ENCODE assay signal across 8 mouse cellular contexts in genomic region chr10:40476535-40477285, GRCm38 (mm10).
DNase-seq lines count a peak whose midpoint lies in the region; ATAC-seq and TF ChIP-seq lines count a peak whose summit lies in the region.
"Had no signal": no experiment of that assay in that cellular context is flagged by ENCODE, and none has a peak within 500 bp of the region (broad histone marks: within the 10 kb centered on the region; RNA-seq: fewer than 3 reads in every experiment).

No protein-coding gene starts in this region.

- H3K36me3 ChIP-seq in thymus, adult 2 months (ENCODE audit: control insufficient read depth, insufficient read depth, low read length): no peaks in the 10 kb centered on the region
- H3K36me3 ChIP-seq in heart, embryonic 13.5 days: peaks cover 48% of the 10 kb centered on the region
- H3K36me3 ChIP-seq in lung, postnatal 0 days (ENCODE audit: insufficient read depth, low read length): 0 out of 2 replicates have a peak, but pooled peaks cover 9% of the 10 kb centered on the region
- 0 out of 2 replicates have a peak, but pooled peaks cover 2% of the 10 kb centered on the region for H3K36me3 ChIP-seq in stomach, postnatal 0 days (ENCODE audit: control insufficient read depth, insufficient read depth, low read length)

- no peak for TF ChIP-seq CTCF in thymus, adult 2 months (IDR thresholded peaks at IDR 0.05; ENCODE audit: borderline replicate concordance, control insufficient read depth, extremely low read depth, insufficient read depth, low read length, poor library complexity)
- TF ChIP-seq CTCF in lung, postnatal 0 days (IDR thresholded peaks at IDR 0.05): no peak
- no peak for TF ChIP-seq CTCF in stomach, postnatal 0 days (IDR thresholded peaks at IDR 0.05; ENCODE audit: low read depth)

- TF ChIP-seq EP300 in lung, postnatal 0 days (IDR thresholded peaks at IDR 0.05): 0 out of 2 replicates have a peak, but pooled peaks have one; percentile 49
- TF ChIP-seq EP300 in stomach, postnatal 0 days (optimal IDR thresholded peaks at IDR 0.05): no peak

- no peak for ATAC-seq in heart, embryonic 13.5 days (ENCODE audit: extremely low read depth, insufficient number of reproducible peaks, low FRiP score, low TSS enrichment)
- ATAC-seq in lung, postnatal 0 days: peak; percentile 83
- peak; percentile 83; the same call in 1 of the 2 replicates for ATAC-seq in stomach, postnatal 0 days (ENCODE audit: low FRiP score, low TSS enrichment)
- ATAC-seq: forebrain, embryonic 15.5 days had no signal

- no peak overlapping the region for H3K4me2 ChIP-seq in heart, embryonic 13.5 days
- H3K4me2 ChIP-seq in lung, postnatal 0 days (replicated peaks; ENCODE audit: low read depth, low read length): peak overlapping the region; percentile 22; the same call in 1 of the 2 replicates
- no peak overlapping the region for H3K4me2 ChIP-seq in stomach, postnatal 0 days (replicated peaks; ENCODE audit: low read depth)
- H3K4me2 ChIP-seq: forebrain, embryonic 15.5 days had no signal

- no peak for TF ChIP-seq POLR2A in thymus, adult 2 months (IDR thresholded peaks at IDR 0.05; ENCODE audit: control insufficient read depth, extremely low read depth, insufficient read depth, low read length, poor library complexity)

- H3K9me3 ChIP-seq in heart, embryonic 13.5 days: no peaks in the 10 kb centered on the region
- no peaks in the 10 kb centered on the region for H3K9me3 ChIP-seq in lung, postnatal 0 days (ENCODE audit: low read length)
- H3K9me3 ChIP-seq in stomach, postnatal 0 days (ENCODE audit: control insufficient read depth, low read length): no peaks in the 10 kb centered on the region
- H3K9me3 ChIP-seq: forebrain, embryonic 15.5 days had no signal

- H3K4me3 ChIP-seq in thymus, adult 2 months (ENCODE audit: control insufficient read depth, insufficient read depth, low read length): no peak overlapping the region
- no peak overlapping the region for H3K4me3 ChIP-seq in heart, embryonic 13.5 days
- H3K4me3 ChIP-seq in lung, postnatal 0 days (ENCODE audit: low read depth, low read length): no peak overlapping the region
- H3K4me3 ChIP-seq in stomach, postnatal 0 days (ENCODE audit: low read depth, low read length): no peak overlapping the region
- H3K4me3 ChIP-seq: forebrain, embryonic 15.5 days had no signal

- 18% methylated on average over 5 of the region's 5 CpGs for WGBS in thymus, adult 2 months
- WGBS in heart, embryonic 13.5 days: 68% methylated on average over 5 of the region's 5 CpGs
- 37% methylated on average over 5 of the region's 5 CpGs for WGBS in lung, postnatal 0 days
- WGBS in stomach, postnatal 0 days: 68% methylated on average over 5 of the region's 5 CpGs

- H3K27me3 ChIP-seq in thymus, adult 2 months (ENCODE audit: control insufficient read depth, insufficient read depth, low read length): no peaks in the 10 kb centered on the region
- no peaks in the 10 kb centered on the region for H3K27me3 ChIP-seq in heart, embryonic 13.5 days (replicated peaks)
- no peaks in the 10 kb centered on the region for H3K27me3 ChIP-seq in lung, postnatal 0 days (replicated peaks; ENCODE audit: insufficient read depth, low read length)
- no peaks in the 10 kb centered on the region for H3K27me3 ChIP-seq in stomach, postnatal 0 days (ENCODE audit: control insufficient read depth, insufficient read depth, low read length)
- H3K27me3 ChIP-seq: forebrain, embryonic 15.5 days had no signal

- H3K4me1 ChIP-seq in thymus, adult 2 months (replicated peaks; ENCODE audit: control insufficient read depth, insufficient read depth, low read length): peaks cover 32% of the 10 kb centered on the region
- H3K4me1 ChIP-seq in heart, embryonic 13.5 days: peaks cover 4% of the 10 kb centered on the region; the same call in 1 of the 2 replicates
- peaks cover 3% of the 10 kb centered on the region; the same call in 1 of the 2 replicates for H3K4me1 ChIP-seq in lung, postnatal 0 days (ENCODE audit: insufficient read depth, low read depth, low read length)
- H3K4me1 ChIP-seq in stomach, postnatal 0 days (replicated peaks; ENCODE audit: control insufficient read depth, insufficient read depth): no peaks in the 10 kb centered on the region
- H3K4me1 ChIP-seq: forebrain, embryonic 15.5 days had no signal

- no peak overlapping the region for H3K9ac ChIP-seq in heart, embryonic 13.5 days
- no peak overlapping the region for H3K9ac ChIP-seq in lung, postnatal 0 days (replicated peaks; ENCODE audit: low read depth)
- no peak overlapping the region for H3K9ac ChIP-seq in stomach, postnatal 0 days (ENCODE audit: low read length)
- H3K9ac ChIP-seq: forebrain, embryonic 15.5 days had no signal

- DNase-seq in thymus, adult 2 months: no peak
- no peak for DNase-seq in thymus, postnatal 25 days
- DNase-seq in lung, postnatal 0 days (ENCODE audit: low spot score): peak; percentile 84
- peak; percentile 36 for DNase-seq in stomach, postnatal 0 days (ENCODE audit: low spot score)
- no peak for DNase-seq in retina, embryonic 14.5 days (ENCODE audit: low spot score)
- DNase-seq in embryo, embryonic 11 days: no peak

- peak overlapping the region; percentile 64 for H3K27ac ChIP-seq in thymus, adult 2 months (ENCODE audit: control insufficient read depth, insufficient read depth, low read length)
- peak overlapping the region; percentile 29 for H3K27ac ChIP-seq in heart, embryonic 13.5 days (replicated peaks)
- peak overlapping the region; percentile 43 for H3K27ac ChIP-seq in lung, postnatal 0 days (ENCODE audit: low read length)
- H3K27ac ChIP-seq in stomach, postnatal 0 days (replicated peaks): peak overlapping the region; percentile 69
- H3K27ac ChIP-seq: forebrain, embryonic 15.5 days had no signal

Comparison
In these comparisons a context has a peak if more than half of its experiments do, and no peak if none do; other contexts are left out.
1. DNase-seq: peak in lung, postnatal 0 days (single experiment) and stomach, postnatal 0 days (single experiment); none in thymus, adult 2 months (single experiment), thymus, postnatal 25 days (single experiment), retina, embryonic 14.5 days (single experiment) and embryo, embryonic 11 days (single experiment).
2. Peak in every context shown above with its lines, with median percentiles within 50 percentile points of each other: H3K27ac ChIP-seq.